Mouse (Mus musculus) gastrocnemius, adult 2 months (tissue): ENCODE results near the gene Msh2. TPM values are rescaled to one million over a fixed set of nuclear protein-coding genes. Genes with fewer than 3 reads are reported as not detected.
A peak's percentile ranks its signal among the peaks of the same experiment; 100 is the strongest.
"Not testable (repeated sequence)": the region's sequence is repeated elsewhere in the genome, so short reads cannot be mapped to it uniquely, and the experiment has no call there.

Source experiments
- DNase-seq: peaks from one replicate; pipeline ENCODE4 v3.0.0; 2022
- H3K27ac ChIP-seq: fragments of 200-600 bp; 2 replicates; pipeline ENCODE4 v1.8.1; 2022; ENCODE audit warnings: mild to moderate bottlenecking
- H3K4me3 ChIP-seq: fragments of 200-600 bp; 2 replicates; pipeline ENCODE4 v1.8.1; 2022; ENCODE audit warnings: mild to moderate bottlenecking, moderate library complexity
- CTCF ChIP-seq: fragments of 200-600 bp; IDR thresholded peaks from 2 replicates; pipeline ENCODE4 v1.8.1; 2022; ENCODE audit warnings: antibody characterized with exemption, mild to moderate bottlenecking, moderate library complexity
- intact Hi-C: fragments of 180-260 bp; cut with DNase I; formaldehyde crosslinking; loops from one replicate; pipeline ENCODE4 v1.15.1; 2025
- long read RNA-seq, 2 experiments: library from polyadenylated mRNA; stranded (forward); transcript quantifications; one replicate each; pipeline ENCODE4 v2.0.0; 2021
- total RNA-seq, 2 experiments: library from RNA; stranded (reverse); gene quantifications; 2 replicates each; pipeline ENCODE4 v1.2.3; 2021

Msh2 gene
- total RNA-seq: 10 to 100 TPM in 1 of 2 experiments, 1 to 10 TPM in 1; 9.0 to 11.5 TPM
- long read RNA-seq, experiment 1, transcript Msh2-201 (16 exons, 3,283 nt): major isoform, 15 of 20 reads
- long read RNA-seq, experiment 1, partial matches to known transcripts: 2 of 20 reads
- long read RNA-seq, experiment 1, other reads (novel, unspliced or antisense): 3 of 20 reads
- long read RNA-seq, experiment 2, transcript Msh2-201 (16 exons, 3,283 nt): major isoform, 21 of 24 reads
- long read RNA-seq, experiment 2, partial matches to known transcripts: 0 of 24 reads
- long read RNA-seq, experiment 2, other reads (novel, unspliced or antisense): 3 of 24 reads

DNA sequence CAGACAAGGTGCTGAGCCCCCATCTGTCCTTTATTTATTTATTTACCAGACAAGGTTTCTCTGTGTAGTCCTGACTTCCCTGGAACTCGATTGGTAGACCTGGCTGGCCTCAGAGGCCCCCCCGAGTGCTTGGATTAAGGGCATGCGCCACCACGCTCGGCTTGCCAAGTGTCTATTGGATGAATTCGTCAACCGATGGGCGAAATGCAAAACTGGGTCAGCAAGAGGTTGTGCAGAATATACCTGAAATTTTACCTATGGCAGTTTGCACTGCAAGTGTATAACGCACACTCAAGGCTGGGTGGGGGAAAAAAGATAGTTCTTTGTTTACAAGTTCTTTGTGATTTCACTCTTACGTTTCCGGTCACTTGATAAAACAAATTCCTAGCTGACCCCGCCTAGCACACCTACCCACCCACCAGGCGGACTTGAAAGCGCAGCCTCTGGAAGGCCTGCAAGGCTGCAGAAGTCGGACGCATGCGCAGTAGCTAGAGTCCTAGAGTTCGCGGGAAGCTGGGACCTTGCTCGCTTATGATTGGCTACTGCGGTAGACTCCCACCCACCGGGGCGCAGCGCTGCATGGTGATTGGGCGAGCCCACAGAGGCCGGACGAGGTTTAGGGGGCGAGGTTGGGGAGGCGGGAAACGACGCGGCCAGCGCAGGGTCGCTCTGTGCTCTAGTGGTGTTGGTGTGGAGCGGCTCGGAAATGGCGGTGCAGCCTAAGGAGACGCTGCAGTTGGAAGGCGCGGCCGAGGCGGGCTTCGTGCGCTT, at the start of gene Msh2:
Gene Msh2, plus strand, starts transcription at position 441 of the 771 bp plus-strand sequence.
- intact Hi-C loops: no loop called here
- peak; percentile 99 for DNase-seq
- peak within 1 kb of the TSS; percentile 89 for H3K27ac ChIP-seq
- no peak for TF ChIP-seq CTCF
- H3K4me3 ChIP-seq: peak within 1 kb of the TSS; percentile 87

GRCm38 (mm10) chr17:87625510-87626086, 46.5 kb upstream of the Msh2 start:
- no peak for DNase-seq
- intact Hi-C loops: no loop called here
- Histone ChIP-seq H3K27ac (no peak overlapping the region), H3K4me3 (no peak overlapping the region)
- no peak for TF ChIP-seq CTCF

DNA sequence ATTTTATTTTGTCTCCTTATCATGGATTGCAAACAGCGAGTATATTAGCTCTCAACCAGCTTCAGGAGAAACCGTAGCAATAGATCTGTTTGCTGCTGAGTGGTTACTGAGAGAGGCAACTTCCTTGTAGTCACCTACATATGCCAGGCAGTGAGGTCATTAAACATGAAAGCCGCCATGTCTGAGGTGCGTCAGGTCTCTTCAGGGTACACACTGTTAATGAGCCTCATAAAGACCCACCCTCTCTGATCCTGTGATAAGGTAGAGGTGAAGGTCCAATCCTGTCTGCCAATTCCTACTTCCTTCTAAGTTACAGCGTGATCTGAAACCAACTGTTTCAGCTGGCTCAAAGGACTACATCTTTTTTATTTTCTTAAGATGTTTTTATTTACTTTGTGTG, 44.0 kb upstream of the Msh2 start:
- Histone ChIP-seq H3K27ac (no peak overlapping the region), H3K4me3 (no peak overlapping the region)
- intact Hi-C loops: no loop called here
- DNase-seq: no peak
- TF ChIP-seq CTCF: no peak

DNA sequence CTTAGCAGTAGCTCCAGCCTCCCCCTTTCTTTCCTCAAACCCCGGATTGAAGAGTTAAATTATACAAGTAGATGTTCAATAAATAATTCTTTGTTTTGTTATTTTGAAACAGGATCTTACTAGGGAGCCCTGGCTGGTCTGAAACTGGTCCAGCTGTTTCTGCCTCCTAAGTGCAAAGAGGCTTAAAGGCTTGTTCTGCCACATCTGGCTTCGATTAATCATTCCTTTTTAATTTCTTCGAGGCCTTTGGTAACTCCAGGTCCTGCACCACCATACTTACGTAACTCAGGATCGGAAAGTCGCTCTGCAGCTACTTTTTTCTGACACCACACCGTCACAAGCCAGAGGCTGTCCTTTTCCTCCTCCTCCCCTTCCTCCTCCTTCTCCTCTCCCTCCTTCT, 43.4 kb upstream of the Msh2 start:
- TF ChIP-seq CTCF: no peak
- Histone ChIP-seq H3K4me3 (no peak overlapping the region), H3K27ac (no peak overlapping the region)
- intact Hi-C loops: no loop called here
- DNase-seq: no peak

DNA sequence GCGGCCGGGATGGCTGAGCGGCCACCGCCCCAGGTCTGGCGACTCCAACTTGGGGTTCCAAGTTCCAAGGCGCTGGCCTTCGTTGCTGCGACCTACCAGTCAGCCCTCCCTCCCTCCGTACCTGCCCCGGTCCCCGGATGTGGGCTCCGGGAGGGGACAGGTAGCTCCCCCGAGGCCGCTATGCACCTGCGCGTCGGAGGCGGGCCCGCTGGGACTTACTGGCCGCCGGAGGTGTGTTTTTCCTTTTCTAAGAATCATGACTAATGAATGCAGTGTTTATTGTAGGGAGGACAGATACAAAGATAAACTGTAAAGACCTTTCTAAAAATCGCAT, 35.1 kb upstream of the Msh2 start:
- intact Hi-C loops: no loop called here
- no peak for TF ChIP-seq CTCF
- no peak overlapping the region for H3K27ac ChIP-seq
- DNase-seq: no peak
- H3K4me3 ChIP-seq: peak overlapping the region; percentile 71

DNA sequence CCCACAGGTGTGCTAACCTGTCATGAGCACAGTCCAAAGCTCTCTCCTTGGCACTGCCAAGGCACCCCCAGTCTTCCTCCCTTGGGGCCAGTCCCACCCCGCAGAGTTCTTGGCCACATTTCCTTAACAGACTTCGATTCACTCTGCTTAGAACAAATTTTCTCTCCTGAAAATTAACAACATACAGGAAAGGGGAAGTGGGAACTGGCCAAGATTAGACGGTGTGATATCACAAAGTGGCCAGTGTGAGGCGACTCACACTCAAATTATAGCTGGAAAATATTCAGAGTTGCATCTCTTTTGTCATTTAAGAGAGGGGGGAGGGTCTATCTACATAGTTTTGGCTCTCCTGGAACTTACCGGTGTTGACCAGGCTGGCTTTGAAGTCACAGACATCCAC, 32.9 kb upstream of the Msh2 start:
- DNase-seq: no peak
- no peak overlapping the region for H3K27ac ChIP-seq
- intact Hi-C loops: no loop called here
- no peak overlapping the region for H3K4me3 ChIP-seq
- TF ChIP-seq CTCF: no peak

DNA sequence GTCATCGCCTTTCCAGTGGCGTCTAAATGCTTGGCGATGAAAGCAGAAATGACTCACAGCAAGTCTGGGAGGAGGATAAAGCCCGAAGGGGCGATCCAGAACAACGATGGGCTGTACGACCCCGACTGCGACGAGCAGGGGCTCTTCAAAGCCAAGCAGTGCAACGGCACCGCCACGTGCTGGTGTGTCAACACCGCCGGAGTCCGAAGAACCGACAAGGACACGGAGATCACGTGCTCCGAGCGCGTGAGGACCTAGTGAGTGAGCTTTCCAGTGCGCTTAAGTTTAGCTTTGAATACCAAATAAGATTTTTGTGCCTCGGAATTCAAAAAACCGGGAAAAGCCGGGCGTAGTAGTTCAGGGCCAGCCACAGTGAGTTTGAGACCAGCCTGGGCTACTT, 31.9 kb upstream of the Msh2 start:
- TF ChIP-seq CTCF: no peak
- no peak overlapping the region for H3K4me3 ChIP-seq
- no peak for DNase-seq
- intact Hi-C loops: no loop called here
- no peak overlapping the region for H3K27ac ChIP-seq

DNA sequence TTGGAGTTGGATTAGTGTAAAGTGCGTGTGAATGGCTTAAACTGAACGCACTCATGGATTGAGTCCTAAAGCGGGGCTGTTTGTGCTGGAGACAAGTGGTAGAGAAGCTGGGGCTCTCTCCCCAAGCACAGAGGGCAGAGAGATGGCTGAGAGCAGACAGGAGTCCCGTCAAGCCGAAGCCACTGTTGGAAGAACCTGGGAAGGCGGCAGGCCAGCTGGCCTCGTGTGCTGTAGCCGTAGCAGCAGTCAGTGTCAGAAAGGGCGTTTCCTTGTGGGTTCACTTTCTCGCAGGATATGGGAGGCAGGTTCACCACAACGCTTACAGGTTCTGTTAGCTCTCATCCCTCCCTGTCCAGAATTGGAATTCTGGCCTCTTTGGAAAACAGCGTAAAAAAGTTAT, 31.1 kb upstream of the Msh2 start:
- TF ChIP-seq CTCF: no peak
- intact Hi-C loops: no loop called here
- no peak overlapping the region for H3K27ac ChIP-seq
- H3K4me3 ChIP-seq: peak overlapping the region; percentile 28; the same call in 1 of the 2 replicates
- DNase-seq: no peak

DNA sequence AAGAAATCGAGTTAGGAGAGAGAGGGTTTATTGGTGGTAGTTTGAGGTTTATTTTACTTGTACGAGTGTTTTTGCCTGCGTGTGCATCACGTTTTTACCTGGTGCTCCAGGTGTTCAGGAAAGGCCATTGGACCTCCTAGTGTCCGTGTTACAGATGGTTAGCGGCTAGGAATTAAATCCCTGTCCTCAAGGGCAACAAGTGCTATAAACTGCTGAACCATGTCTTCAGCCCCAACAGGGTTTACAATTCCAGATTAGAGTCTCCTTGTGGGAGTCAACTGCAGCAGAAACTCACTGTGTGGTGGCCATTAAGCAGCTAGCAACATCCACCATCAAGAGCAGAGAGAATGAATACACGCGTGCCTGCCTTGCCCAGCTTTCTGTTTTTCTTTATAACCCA, 29.4 kb upstream of the Msh2 start:
- no peak overlapping the region for H3K27ac ChIP-seq
- no peak for DNase-seq
- intact Hi-C loops: no loop called here
- no peak for TF ChIP-seq CTCF
- no peak overlapping the region for H3K4me3 ChIP-seq

GRCm38 (mm10) chr17:87655616-87656015, 16.5 kb upstream of the Msh2 start:
- H3K27ac ChIP-seq, DNase-seq, intact Hi-C loops, H3K4me3 ChIP-seq: not testable (repeated sequence)

GRCm38 (mm10) chr17:87661958-87662573, 10.1 kb upstream of the Msh2 start:
- not testable (repeated sequence) for DNase-seq, H3K4me3 ChIP-seq, H3K27ac ChIP-seq
- peak; percentile 23; the same call in 1 of the 2 replicates for TF ChIP-seq CTCF
- intact Hi-C loops: loop anchor here (5.0 to 10.0 kb wide), 3 partner anchors 60 to 377 kb away; partner anchors contain the start of gene Ttc7

GRCm38 (mm10) chr17:87664238-87664637, 7.9 kb upstream of the Msh2 start:
- no peak for TF ChIP-seq CTCF
- H3K4me3 ChIP-seq: no peak overlapping the region
- no peak for DNase-seq
- no peak overlapping the region for H3K27ac ChIP-seq
- intact Hi-C loops: loop anchor here (5.0 to 10.0 kb wide), 3 partner anchors 62 to 379 kb away; partner anchors contain the start of gene Ttc7
